Mouse (Mus musculus): ENCODE measurements around the gene Junb.

DNA sequence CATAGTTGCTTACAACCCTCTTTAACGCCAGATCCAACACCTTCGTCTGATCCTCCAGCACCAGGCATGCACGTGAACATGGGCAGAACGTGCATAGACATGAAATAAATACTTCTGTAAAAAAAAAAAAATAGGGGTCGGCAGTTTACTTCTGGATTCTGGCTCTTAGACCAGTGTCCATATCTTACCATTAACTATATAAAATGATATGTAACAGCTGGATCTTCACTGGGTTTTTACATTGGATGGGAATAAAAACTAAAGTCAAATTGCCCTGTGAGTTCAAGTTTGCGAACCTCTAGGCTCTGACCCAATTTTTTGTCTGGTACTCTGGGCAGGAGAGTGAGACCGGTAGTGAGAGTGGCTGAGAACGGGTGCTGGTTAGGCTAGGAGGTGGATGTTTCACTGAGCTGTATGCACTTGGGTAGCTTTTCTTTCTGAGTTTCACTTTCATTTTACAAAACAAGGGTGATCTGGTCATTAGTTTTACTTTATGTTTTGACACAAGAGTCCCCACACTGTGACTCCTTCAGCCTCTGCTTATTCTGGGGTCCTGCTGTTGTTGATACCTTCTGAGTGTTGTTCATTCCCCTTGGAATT lies 3.9 kb downstream of the Junb start:
- no peak for TF ChIP-seq CTCF (IDR thresholded peaks at IDR 0.05; ENCODE audit: low read depth, low read length)
- no peak for TF ChIP-seq EP300 (IDR thresholded peaks at IDR 0.05; ENCODE audit: insufficient read depth, low read depth, low read length)
- no peak for TF ChIP-seq POLR2A (IDR thresholded peaks at IDR 0.05; ENCODE audit: insufficient read depth, low read length)

All from ES-Bruce4 (cell line).